Mouse (Mus musculus): ENCODE data around the gene Itgam. TPM values are rescaled to one million over a fixed set of nuclear protein-coding genes. Genes with fewer than 3 reads are reported as not detected.
"Not testable (repeated sequence)": the region's sequence is repeated elsewhere in the genome, so short reads cannot be mapped to it uniquely, and the experiment has no call there.

The Itgam gene
- polyA plus RNA-seq, 1 experiment from 2014 or later = 0.97 TPM

GRCm38 (mm10) chr7:128032989-128033293 is 29.5 kb upstream of the Itgam start:
- no peak overlapping the region for H3K9ac ChIP-seq
- H3K27ac ChIP-seq = no peak overlapping the region

GRCm38 (mm10) chr7:128033616-128034015 is 28.8 kb upstream of the Itgam start:
- H3K4me1 ChIP-seq = no peaks in the 10 kb centered on the region
- WGBS = 93% methylated on average over 4 of the region's 4 CpGs
- no peak overlapping the region for H3K9ac ChIP-seq

More at GRCm38 (mm10) chr7:128032989-128033293, 29.5 kb upstream of the Itgam start:
- no peak for ATAC-seq (ENCODE audit: low FRiP score)
- 95% methylated on average over 3 of the region's 3 CpGs for WGBS
- no peaks in the 10 kb centered on the region for H3K4me1 ChIP-seq
- no peak overlapping the region for H3K4me3 ChIP-seq
- no peaks in the 10 kb centered on the region for H3K9me3 ChIP-seq (replicated peaks)
- H3K27me3 ChIP-seq = no peaks in the 10 kb centered on the region
- H3K4me2 ChIP-seq (replicated peaks) = no peak overlapping the region
- no peaks in the 10 kb centered on the region for H3K36me3 ChIP-seq

GRCm38 (mm10) chr7:128042161-128042820 is 20.1 kb upstream of the Itgam start:
- WGBS = 80% methylated on average over 15 of the region's 15 CpGs
- H3K27me3 ChIP-seq; H3K4me2 ChIP-seq (replicated peaks); H3K9ac ChIP-seq; ATAC-seq (ENCODE audit: low FRiP score); H3K4me1 ChIP-seq; H3K36me3 ChIP-seq; H3K4me3 ChIP-seq; H3K27ac ChIP-seq; H3K9me3 ChIP-seq (replicated peaks): not testable (repeated sequence)

More at GRCm38 (mm10) chr7:128033616-128034015, 28.8 kb upstream of the Itgam start:
- Histone ChIP-seq H3K27me3 (no peaks in the 10 kb centered on the region), H3K9me3 (replicated peaks) (no peaks in the 10 kb centered on the region), H3K4me3 (no peak overlapping the region), H3K36me3 (no peaks in the 10 kb centered on the region), H3K4me2 (replicated peaks) (no peak overlapping the region), H3K27ac (no peak overlapping the region)
- no peak for ATAC-seq (ENCODE audit: low FRiP score)

GRCm38 (mm10) chr7:128044142-128044785 is 18.2 kb upstream of the Itgam start:
- Histone ChIP-seq H3K27ac (no peak overlapping the region), H3K9ac (no peak overlapping the region), H3K27me3 (no peaks in the 10 kb centered on the region), H3K4me2 (replicated peaks) (no peak overlapping the region), H3K36me3 (no peaks in the 10 kb centered on the region), H3K9me3 (replicated peaks) (no peaks in the 10 kb centered on the region), H3K4me3 (no peak overlapping the region), H3K4me1 (no peaks in the 10 kb centered on the region)
- WGBS = 65% methylated on average over 4 of the region's 4 CpGs
- no peak for ATAC-seq (ENCODE audit: low FRiP score)

- H3K36me3 ChIP-seq = no peaks in the 10 kb centered on the region
- H3K27me3 ChIP-seq = no peaks in the 10 kb centered on the region
- 76% methylated on average over 2 of the region's 2 CpGs for WGBS
- no peak overlapping the region for H3K9ac ChIP-seq
- no peak overlapping the region for H3K4me2 ChIP-seq (replicated peaks)
- H3K4me1 ChIP-seq = no peaks in the 10 kb centered on the region
- ATAC-seq (ENCODE audit: low FRiP score) = no peak
- no peaks in the 10 kb centered on the region for H3K9me3 ChIP-seq (replicated peaks)
- H3K27ac ChIP-seq = no peak overlapping the region
- H3K4me3 ChIP-seq = no peak overlapping the region
Measured at GRCm38 (mm10) chr7:128045640-128046039, 16.8 kb upstream of the Itgam start.

GRCm38 (mm10) chr7:128048819-128049218 is 13.6 kb upstream of the Itgam start:
- Histone ChIP-seq H3K27me3 (no peaks in the 10 kb centered on the region), H3K36me3 (no peaks in the 10 kb centered on the region), H3K4me1 (no peaks in the 10 kb centered on the region), H3K4me2 (replicated peaks) (no peak overlapping the region), H3K4me3 (no peak overlapping the region), H3K27ac (no peak overlapping the region), H3K9ac (no peak overlapping the region), H3K9me3 (replicated peaks) (no peaks in the 10 kb centered on the region)
- ATAC-seq (ENCODE audit: low FRiP score) = no peak
- WGBS = 91% methylated on average over 4 of the region's 4 CpGs

- Histone ChIP-seq H3K4me1 (no peaks in the 10 kb centered on the region), H3K36me3 (no peaks in the 10 kb centered on the region), H3K9ac (no peak overlapping the region), H3K27me3 (no peaks in the 10 kb centered on the region), H3K9me3 (replicated peaks) (no peaks in the 10 kb centered on the region), H3K4me2 (replicated peaks) (no peak overlapping the region), H3K27ac (no peak overlapping the region), H3K4me3 (no peak overlapping the region)
- no peak for ATAC-seq (ENCODE audit: low FRiP score)
- 85% methylated on average over 2 of the region's 2 CpGs for WGBS
Measured at GRCm38 (mm10) chr7:128049254-128049653, 13.2 kb upstream of the Itgam start.

GRCm38 (mm10) chr7:128050739-128051138 is 11.7 kb upstream of the Itgam start:
- ATAC-seq (ENCODE audit: low FRiP score) = no peak
- H3K36me3 ChIP-seq = no peaks in the 10 kb centered on the region
- H3K27ac ChIP-seq = no peak overlapping the region
- H3K9me3 ChIP-seq (replicated peaks) = no peaks in the 10 kb centered on the region
- no peaks in the 10 kb centered on the region for H3K27me3 ChIP-seq
- H3K4me1 ChIP-seq = no peaks in the 10 kb centered on the region
- H3K4me2 ChIP-seq (replicated peaks) = no peak overlapping the region
- 77% methylated on average over 4 of the region's 4 CpGs for WGBS
- no peak overlapping the region for H3K4me3 ChIP-seq
- H3K9ac ChIP-seq = no peak overlapping the region

- H3K4me3 ChIP-seq = no peak overlapping the region
- H3K4me1 ChIP-seq = no peaks in the 10 kb centered on the region
- H3K27ac ChIP-seq = no peak overlapping the region
- no peak for ATAC-seq (ENCODE audit: low FRiP score)
- no peak overlapping the region for H3K4me2 ChIP-seq (replicated peaks)
- WGBS = 85% methylated on average over 5 of the region's 5 CpGs
- no peaks in the 10 kb centered on the region for H3K9me3 ChIP-seq (replicated peaks)
- H3K27me3 ChIP-seq = no peaks in the 10 kb centered on the region
- H3K9ac ChIP-seq = no peak overlapping the region
- H3K36me3 ChIP-seq = no peaks in the 10 kb centered on the region
Measured at GRCm38 (mm10) chr7:128053061-128053460, 9.4 kb upstream of the Itgam start.

- Histone ChIP-seq H3K4me3 (no peak overlapping the region), H3K9ac (no peak overlapping the region), H3K4me1 (no peaks in the 10 kb centered on the region), H3K36me3 (no peaks in the 10 kb centered on the region), H3K4me2 (replicated peaks) (no peak overlapping the region), H3K9me3 (replicated peaks) (no peaks in the 10 kb centered on the region), H3K27me3 (no peaks in the 10 kb centered on the region), H3K27ac (no peak overlapping the region)
- no peak for ATAC-seq (ENCODE audit: low FRiP score)
- WGBS = 69% methylated on average over 3 of the region's 3 CpGs
Measured at GRCm38 (mm10) chr7:128056917-128057444, 5.5 kb upstream of the Itgam start.

- no peak overlapping the region for H3K9ac ChIP-seq
- no peak overlapping the region for H3K27ac ChIP-seq
- no peaks in the 10 kb centered on the region for H3K9me3 ChIP-seq (replicated peaks)
- no peaks in the 10 kb centered on the region for H3K27me3 ChIP-seq
- H3K4me2 ChIP-seq (replicated peaks) = no peak overlapping the region
- H3K4me1 ChIP-seq = no peaks in the 10 kb centered on the region
- no peak for ATAC-seq (ENCODE audit: low FRiP score)
- H3K36me3 ChIP-seq = no peaks in the 10 kb centered on the region
- WGBS = 84% methylated on average over 8 of the region's 8 CpGs
- no peak overlapping the region for H3K4me3 ChIP-seq
Measured at GRCm38 (mm10) chr7:128057860-128058259, 4.6 kb upstream of the Itgam start.

- no peaks in the 10 kb centered on the region for H3K4me1 ChIP-seq
- 78% methylated on average over 7 of the region's 7 CpGs for WGBS
- H3K27ac ChIP-seq = no peak overlapping the region
- no peak for ATAC-seq (ENCODE audit: low FRiP score)
- no peak overlapping the region for H3K4me3 ChIP-seq
- H3K36me3 ChIP-seq = no peaks in the 10 kb centered on the region
- no peaks in the 10 kb centered on the region for H3K9me3 ChIP-seq (replicated peaks)
- H3K4me2 ChIP-seq (replicated peaks) = no peak overlapping the region
- no peaks in the 10 kb centered on the region for H3K27me3 ChIP-seq
- H3K9ac ChIP-seq = no peak overlapping the region
Measured at GRCm38 (mm10) chr7:128058576-128058975, 3.9 kb upstream of the Itgam start.

GRCm38 (mm10) chr7:128059091-128059490 is 3.3 kb upstream of the Itgam start:
- Histone ChIP-seq H3K9me3 (replicated peaks) (no peaks in the 10 kb centered on the region), H3K36me3 (no peaks in the 10 kb centered on the region), H3K9ac (no peak overlapping the region), H3K27ac (no peak overlapping the region), H3K4me1 (no peaks in the 10 kb centered on the region), H3K27me3 (no peaks in the 10 kb centered on the region), H3K4me3 (no peak overlapping the region), H3K4me2 (replicated peaks) (no peak overlapping the region)
- WGBS = 82% methylated on average over 4 of the region's 4 CpGs
- no peak for ATAC-seq (ENCODE audit: low FRiP score)
